Comparison of ENCODE assay signal across 33 mouse cellular contexts in the genomic region with DNA sequence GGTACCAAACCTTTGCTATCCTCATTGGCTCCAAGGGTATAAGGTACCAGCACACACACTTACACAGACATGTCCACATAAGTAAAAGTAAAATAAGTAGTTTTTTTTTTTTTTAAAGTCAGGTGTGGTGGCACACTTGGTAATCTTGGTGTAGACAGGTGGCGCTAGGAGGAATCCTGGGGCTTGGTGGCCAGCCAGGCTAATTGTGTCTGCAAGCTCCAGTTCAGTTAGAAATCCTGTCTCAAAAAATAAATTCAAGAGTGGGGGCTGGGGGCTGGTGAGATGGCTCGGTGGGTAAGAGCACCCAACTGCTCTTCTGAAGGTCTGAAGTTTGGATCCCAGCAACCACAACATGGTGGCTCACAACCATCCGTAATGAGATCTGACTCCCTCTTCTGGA. TPM values are rescaled to one million over a fixed set of nuclear protein-coding genes. Genes with fewer than 3 reads are reported as not detected.
"Had no signal": no experiment of that assay in that cellular context is flagged by ENCODE, and none has a peak within 500 bp of the region (broad histone marks: within the 10 kb centered on the region; RNA-seq: fewer than 3 reads in every experiment).

No protein-coding gene starts in this region.

- DNase-seq: gastrocnemius, postnatal 14 days; gastrocnemius, postnatal 36 days; heart, adult 18-20 months; heart, postnatal 10 days; kidney, adult 18-20 months; kidney, adult 8-10 months; kidney, postnatal 10 days; kidney, postnatal 25 days; kidney, postnatal 4 days; liver had no signal

- H3K27me3 ChIP-seq: heart, embryonic 12.5 days; hindbrain, embryonic 13.5 days; hindbrain, embryonic 15.5 days; intestine, embryonic 15.5 days; limb, embryonic 12.5 days had no signal

- H3K4me2 ChIP-seq: heart, embryonic 12.5 days; hindbrain, embryonic 13.5 days; hindbrain, embryonic 15.5 days; intestine, embryonic 15.5 days; limb, embryonic 12.5 days; liver, embryonic 11.5 days had no signal

- ATAC-seq: hindbrain, postnatal 0 days; inflammation-experienced regulatory T-cells, adult 6 months; intestine, embryonic 15.5 days; intestine, postnatal 0 days had no signal

- H3K4me3 ChIP-seq: heart, embryonic 10.5 days; heart, embryonic 12.5 days; hindbrain, embryonic 13.5 days; hindbrain, embryonic 15.5 days; intestine, embryonic 15.5 days; layer of hippocampus, adult 2 months; left cerebral cortex, adult 2 months; limb, embryonic 10.5 days; limb, embryonic 12.5 days had no signal

- H3K9ac ChIP-seq: heart, embryonic 12.5 days; hindbrain, embryonic 13.5 days; hindbrain, embryonic 15.5 days; intestine, embryonic 15.5 days; limb, embryonic 12.5 days; liver, embryonic 14.5 days had no signal

- H3K9me3 ChIP-seq: heart, embryonic 10.5 days; heart, embryonic 12.5 days; hindbrain, embryonic 13.5 days; hindbrain, embryonic 15.5 days; intestine, embryonic 15.5 days; limb, embryonic 10.5 days; limb, embryonic 12.5 days had no signal

- H3K36me3 ChIP-seq: heart, embryonic 10.5 days; heart, embryonic 12.5 days; hindbrain, embryonic 13.5 days; hindbrain, embryonic 15.5 days; intestine, embryonic 15.5 days; limb, embryonic 10.5 days; limb, embryonic 12.5 days had no signal

- H3K27ac ChIP-seq: heart, embryonic 10.5 days; hindbrain, embryonic 13.5 days; hindbrain, embryonic 15.5 days; hindbrain, postnatal 0 days; intestine, embryonic 15.5 days; layer of hippocampus, adult 2 months; left cerebral cortex, adult 2 months; limb, embryonic 10.5 days; limb, embryonic 12.5 days; liver, embryonic 14.5 days had no signal

RNA-seq across cellular contexts. Expression of a gene that starts 16.3 kb away (rescaled TPM):
- total RNA-seq: gastrocnemius, adult 18-20 months; gastrocnemius, adult 8-10 months; gastrocnemius, postnatal 14 days; gastrocnemius, postnatal 36 days; heart, adult 18-20 months; heart, adult 8-10 months; heart, postnatal 10 days; heart, postnatal 25 days; hematopoietic stem cell, adult 5-6 weeks; hindbrain, postnatal 0 days; layer of hippocampus, adult 2 months; left cerebral cortex, adult 2 months; left cerebral cortex, postnatal 14 days; left cerebral cortex, postnatal 36 days had no signal
- polyA plus RNA-seq: heart, embryonic 10.5 days; heart, embryonic 12.5 days; heart, embryonic 14.5 days; intestine, postnatal 0 days; limb, embryonic 10.5 days; limb, embryonic 12.5 days; limb, embryonic 14.5 days; liver, embryonic 11.5 days; liver, embryonic 14.5 days had no signal
